Mouse (Mus musculus) olfactory bulb, adult 2 months (tissue): Measurements from ENCODE around the gene Kif1b.

Experiments
- CTCF ChIP-seq: fragments of 200-500 bp; IDR thresholded peaks from 2 replicates; pipeline ENCODE4 v1.5.1; 2012; ENCODE audit warnings: low read depth, mild to moderate bottlenecking, low read length, moderate library complexity; ENCODE audit not compliant: insufficient read depth
- POLR2A ChIP-seq: fragments of 200-500 bp; IDR thresholded peaks from 2 replicates; pipeline ENCODE4 v1.6.1; 2012; ENCODE audit warnings: mild to moderate bottlenecking, low read depth, low read length, moderate library complexity; ENCODE audit not compliant: insufficient read depth

DNA sequence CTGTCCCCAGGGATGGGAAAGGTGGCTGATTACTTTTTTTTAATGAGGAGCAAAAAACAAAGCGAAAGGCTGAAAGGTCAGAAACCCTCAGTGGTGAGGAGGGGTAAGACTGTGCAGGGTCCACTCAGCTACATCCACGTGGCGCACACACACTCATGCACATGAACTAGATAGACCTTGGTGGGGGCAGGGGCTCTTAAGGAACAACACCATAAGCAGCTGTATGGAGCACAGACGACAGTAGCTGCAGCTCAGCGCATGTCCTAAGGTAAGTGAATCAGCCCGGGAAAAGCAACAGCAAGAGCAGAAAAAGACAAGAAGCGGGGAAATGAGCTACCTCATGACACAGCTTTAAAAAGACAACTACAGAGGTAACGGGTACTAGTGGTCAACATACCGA is 44.3 kb downstream of the Kif1b start:
- no peak for TF ChIP-seq CTCF
- no peak for TF ChIP-seq POLR2A
